Mouse (Mus musculus) lung, postnatal 0 days (tissue): ENCODE data around the gene Adam29. TPM values are rescaled to one million over a fixed set of nuclear protein-coding genes. Genes with fewer than 3 reads are reported as not detected.
A peak's percentile ranks its signal among the peaks of the same experiment; 100 is the strongest.

ENCODE experiments used
- ATAC-seq: fragments of 200-750 bp; cut with Nextera tagmentation; 2 replicates; pipeline ENCODE4 v1.8.0; 2017; ENCODE audit warnings: moderate library complexity
- DNase-seq: peaks from one replicate; pipeline ENCODE4 v3.0.0-alpha.2; 2016; ENCODE audit warnings: low spot score
- H3K27ac ChIP-seq: fragments of 300-500 bp; sonication (generic); 2 replicates; pipeline ENCODE4 v1.5.1; 2014; ENCODE audit warnings: antibody characterized with exemption, mild to moderate bottlenecking, low read length, mixed read lengths
- H3K27me3 ChIP-seq: fragments of 300-500 bp; sonication (generic); replicated peaks from 2 replicates; pipeline ENCODE4 v1.6.1; 2014; ENCODE audit warnings: low read length, mixed read lengths; ENCODE audit not compliant: insufficient read depth
- H3K36me3 ChIP-seq: fragments of 300-500 bp; sonication (generic); 2 replicates; pipeline ENCODE4 v1.6.1; 2014; ENCODE audit warnings: low read length, mixed read lengths; ENCODE audit not compliant: insufficient read depth
- H3K4me1 ChIP-seq: fragments of 300-500 bp; sonication (generic); 2 replicates; pipeline ENCODE4 v1.6.1; 2014; ENCODE audit warnings: antibody characterized with exemption, low read depth, low read length, mixed read lengths; ENCODE audit not compliant: insufficient read depth
- H3K4me2 ChIP-seq: fragments of 300-500 bp; sonication (generic); replicated peaks from 2 replicates; pipeline ENCODE4 v1.6.1; 2014; ENCODE audit warnings: low read depth, mild to moderate bottlenecking, low read length, moderate library complexity, mixed read lengths
- H3K4me3 ChIP-seq: fragments of 300-500 bp; sonication (generic); 2 replicates; pipeline ENCODE4 v1.5.1; 2014; ENCODE audit warnings: low read depth, low read length
- H3K9ac ChIP-seq: fragments of 300-500 bp; sonication (generic); replicated peaks from 2 replicates; pipeline ENCODE4 v1.6.1; 2014; ENCODE audit warnings: low read depth, mild to moderate bottlenecking
- H3K9me3 ChIP-seq: fragments of 300-500 bp; sonication (generic); 2 replicates; pipeline ENCODE4 v1.6.1; 2016; ENCODE audit warnings: low read length, mixed read lengths
- CTCF ChIP-seq: IDR thresholded peaks from 2 replicates; pipeline ENCODE4 v1.5.1; 2016; ENCODE audit warnings: antibody characterized with exemption, mild to moderate bottlenecking
- EP300 ChIP-seq: IDR thresholded peaks from 2 replicates; pipeline ENCODE4 v1.6.1; 2016; ENCODE audit warnings: antibody characterized with exemption, mild to moderate bottlenecking, control low read depth
- WGBS: fragments of 180-500 bp; shearing (Covaris S2); extraction: QIAGEN DNeasy Blood & Tissue Kit; methylation state at CpG from one replicate; pipeline ENCODE4 v1.1.7; 2014; 5-methylcytosine and 5-hydroxymethylcytosine counted together
- polyA plus RNA-seq: library from polyadenylated mRNA; unstranded; fragments of >200 nt; fragmentation: Nextera tagmentation; extraction: Ambion mirVana; gene quantifications from 2 replicates; pipeline ENCODE4 v1.2.1, GENCODE M21; 2015

Adam29 gene
- not detected in 2 replicates for polyA plus RNA-seq

DNA sequence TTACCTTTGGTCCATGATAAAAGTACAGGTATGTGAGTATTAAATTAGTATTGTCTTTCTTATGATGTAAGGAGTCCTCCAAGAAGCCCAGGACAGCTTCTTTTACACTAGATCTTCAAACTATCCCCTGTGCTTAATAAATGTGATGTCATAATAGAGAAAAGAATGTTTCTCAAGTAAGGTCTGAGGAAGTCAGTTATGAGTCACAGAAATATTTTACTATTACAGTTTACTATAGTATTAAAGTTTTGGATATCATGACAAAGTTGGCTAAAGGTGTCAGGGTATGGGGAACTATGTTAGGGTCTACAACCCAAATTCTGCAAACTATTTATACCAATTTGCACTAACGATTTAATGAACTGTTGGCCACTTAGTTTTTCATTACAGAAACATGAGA lies at the start of gene Adam29:
Adam29 (minus strand) TSS at position 101 of the 400 bp plus-strand sequence.
- H3K4me1 ChIP-seq: no peaks in the 10 kb centered on the region
- no peak within 1 kb of the TSS for H3K4me2 ChIP-seq
- 69% methylated on average over 1 of the region's 1 CpGs for WGBS
- no peaks in the 10 kb centered on the region for H3K9me3 ChIP-seq
- TF ChIP-seq CTCF (no peak), EP300 (no peak)
- H3K36me3 ChIP-seq: no peaks in the 10 kb centered on the region
- H3K27me3 ChIP-seq: no peaks in the 10 kb centered on the region
- no peak within 1 kb of the TSS for H3K27ac ChIP-seq
- no peak within 1 kb of the TSS for H3K4me3 ChIP-seq
- DNase-seq (no peak), ATAC-seq (no peak)
- no peak within 1 kb of the TSS for H3K9ac ChIP-seq

DNA sequence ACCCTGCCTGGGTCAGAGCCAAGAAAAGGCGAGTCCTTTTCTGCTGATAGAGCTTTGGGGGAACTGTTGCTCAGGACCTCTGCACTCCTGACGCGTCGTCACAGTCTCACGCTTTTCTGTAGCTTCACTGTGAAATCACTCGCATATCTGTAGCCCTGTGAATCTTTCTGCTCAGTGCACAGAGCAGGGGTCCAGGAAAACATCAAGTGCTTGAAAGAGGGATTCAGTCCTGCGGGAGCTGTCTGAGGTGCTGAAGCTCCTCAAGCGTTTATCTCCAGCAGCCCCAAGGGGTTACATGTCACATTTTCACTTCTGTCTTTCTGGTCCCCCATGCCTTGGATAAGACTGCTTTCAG lies 33.8 kb upstream of the Adam29 start:
- H3K27ac ChIP-seq: no peak overlapping the region
- no peak for ATAC-seq

DNA sequence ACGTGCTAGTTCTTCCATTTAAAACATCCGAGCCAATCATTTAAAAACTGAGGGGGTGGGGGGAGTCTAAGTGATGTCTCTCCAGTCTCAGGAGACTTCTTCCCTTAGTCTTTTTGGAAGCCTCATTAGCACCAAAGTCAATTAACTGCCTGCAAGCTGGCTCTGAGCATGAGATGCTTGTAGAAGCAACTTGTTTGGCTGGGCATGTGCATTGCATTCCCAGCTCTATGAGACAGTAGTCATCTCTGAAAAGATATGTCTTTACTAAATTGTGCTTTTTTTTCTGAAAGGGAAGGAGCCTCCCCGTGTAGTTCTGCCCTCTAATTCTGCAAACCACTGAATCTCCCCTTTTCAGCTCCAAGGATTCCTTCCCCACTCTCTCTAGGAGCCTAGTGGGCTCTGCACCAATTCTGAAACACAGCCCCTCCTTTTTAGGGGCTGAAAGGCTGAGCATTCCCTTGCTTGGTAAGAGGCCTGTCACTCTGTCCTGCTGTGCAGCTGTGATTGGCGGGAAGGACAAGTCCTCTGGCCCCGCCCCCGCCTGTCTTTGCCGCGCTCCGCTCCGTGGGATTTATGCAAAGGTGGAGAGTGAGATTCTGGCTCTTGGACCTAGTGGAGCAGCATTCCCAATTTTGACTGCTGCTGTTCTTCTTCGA lies 33.2 kb upstream of the Adam29 start, which contains the start of gene Glra3:
Glra3 (plus strand) TSS at position 591 of the 656 bp plus-strand sequence.
- H3K27ac ChIP-seq: no peak within 1 kb of the TSS
- no peak within 1 kb of the TSS for H3K4me3 ChIP-seq
- 16% methylated on average over 11 of the region's 11 CpGs for WGBS
- H3K4me1 ChIP-seq: no peaks in the 10 kb centered on the region
- no peak within 1 kb of the TSS for H3K9ac ChIP-seq
- H3K9me3 ChIP-seq: no peaks in the 10 kb centered on the region
- no peak for TF ChIP-seq CTCF
- no peak for TF ChIP-seq EP300
- no peak within 1 kb of the TSS for H3K4me2 ChIP-seq
- H3K27me3 ChIP-seq: no peaks in the 10 kb centered on the region
- DNase-seq: no peak
- no peaks in the 10 kb centered on the region for H3K36me3 ChIP-seq
- ATAC-seq: no peak

More for the DNA sequence above, 33.8 kb upstream of the Adam29 start:
- Histone ChIP-seq H3K9me3 (no peaks in the 10 kb centered on the region), H3K36me3 (no peaks in the 10 kb centered on the region), H3K4me3 (no peak overlapping the region), H3K9ac (no peak overlapping the region), H3K27me3 (no peaks in the 10 kb centered on the region), H3K4me1 (no peaks in the 10 kb centered on the region), H3K4me2 (no peak overlapping the region)
- WGBS: 3% methylated on average over 8 of the region's 8 CpGs
- TF ChIP-seq EP300 (no peak), CTCF (no peak)
- peak; percentile 48 for DNase-seq

Other genes with a start within 250 kb of the Adam29 start
- not detected in 2 replicates for gene Glra3, start 33.5 kb upstream of the Adam29 start, polyA plus RNA-seq